Mouse (Mus musculus) kidney, postnatal 25 days (tissue): Measurements from ENCODE around the gene Ccdc115.

Experiments
- DNase-seq, 2 experiments: peaks; one replicate each; pipeline ENCODE4 v3.0.0; 2021; ENCODE audit warnings: mixed read lengths in 2 of 2

Gene Ccdc115

GRCm38 (mm10) chr1:34438381-34439051 is 956 bp downstream of the Ccdc115 start:
- DNase-seq = no peak

GRCm38 (mm10) chr1:34437366-34437765 is 2.1 kb downstream of the Ccdc115 start:
- DNase-seq = peak in 1 of 2 experiments; percentile 32

GRCm38 (mm10) chr1:34436374-34436773 is 3.1 kb downstream of the Ccdc115 start:
- DNase-seq = no peak

GRCm38 (mm10) chr1:34435371-34436120 is 3.9 kb downstream of the Ccdc115 start:
- no peak for DNase-seq

GRCm38 (mm10) chr1:34434660-34435160 is 4.8 kb downstream of the Ccdc115 start:
- peak; percentile 89 to 91 for DNase-seq

- DNase-seq = no peak
Observed at GRCm38 (mm10) chr1:34433891-34434521, 5.5 kb downstream of the Ccdc115 start.

- DNase-seq = peak; percentile 24 to 49
Observed at GRCm38 (mm10) chr1:34432776-34433481, 6.5 kb downstream of the Ccdc115 start.

- DNase-seq = peak in 1 of 2 experiments; percentile 61
Observed at GRCm38 (mm10) chr1:34432411-34432775, 7.1 kb downstream of the Ccdc115 start.

GRCm38 (mm10) chr1:34431431-34431830 is 8.0 kb downstream of the Ccdc115 start:
- no peak for DNase-seq

- no peak for DNase-seq
Observed at GRCm38 (mm10) chr1:34430981-34431380, 8.5 kb downstream of the Ccdc115 start.

- DNase-seq = no peak
Observed at GRCm38 (mm10) chr1:34429281-34429680, 10.2 kb downstream of the Ccdc115 start.

GRCm38 (mm10) chr1:34428466-34428865 is 11.0 kb downstream of the Ccdc115 start:
- no peak for DNase-seq

- no peak for DNase-seq
Observed at GRCm38 (mm10) chr1:34399182-34399953, 40.1 kb downstream of the Ccdc115 start.

GRCm38 (mm10) chr1:34396321-34396720 is 43.2 kb downstream of the Ccdc115 start:
- DNase-seq = no peak

GRCm38 (mm10) chr1:34389234-34389891 is 50.1 kb downstream of the Ccdc115 start:
- DNase-seq = no peak

- no peak for DNase-seq
Observed at GRCm38 (mm10) chr1:34388849-34389233, 50.6 kb downstream of the Ccdc115 start.

- DNase-seq = no peak
Observed at GRCm38 (mm10) chr1:34387346-34388327, 51.8 kb downstream of the Ccdc115 start.
